ENCODE assay signal across 7 mouse cellular contexts in the genomic region with DNA sequence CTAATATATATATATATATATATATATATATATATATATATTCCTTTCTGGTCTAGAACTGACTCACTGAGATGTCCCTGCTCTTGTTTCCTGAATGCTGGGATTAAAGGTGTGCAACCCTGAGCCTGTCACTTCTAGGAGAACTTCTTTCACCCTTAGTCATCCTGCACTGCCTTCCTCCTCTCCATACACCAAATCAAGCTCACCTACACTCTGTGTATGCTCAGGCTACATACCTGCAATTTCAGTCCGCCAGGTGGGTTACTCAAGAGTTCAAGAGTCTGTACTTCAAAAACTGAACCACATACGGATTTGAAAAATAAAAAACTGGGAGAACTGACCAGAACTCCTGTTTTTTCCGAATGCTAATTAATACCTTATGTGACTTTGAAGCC. TPM values are rescaled to one million over a fixed set of nuclear protein-coding genes. Genes with fewer than 3 reads are reported as not detected.
DNase-seq lines count a peak whose midpoint lies in the region; ATAC-seq and TF ChIP-seq lines count a peak whose summit lies in the region.

No protein-coding gene starts in this region.

- 23% methylated on average over 3 of the region's 3 CpGs for WGBS in lung, embryonic 14.5 days
- WGBS in forebrain, embryonic 12.5 days = 35% methylated on average over 3 of the region's 3 CpGs
- 23% methylated on average over 3 of the region's 3 CpGs for WGBS in limb, embryonic 11.5 days
- WGBS in olfactory bulb, adult 2 months = 27% methylated on average over 3 of the region's 3 CpGs

- no peak overlapping the region; the same call in 1 of the 2 replicates for H3K27ac ChIP-seq in lung, embryonic 14.5 days (ENCODE audit: low read depth)
- H3K27ac ChIP-seq in forebrain, embryonic 12.5 days = no peak overlapping the region
- H3K27ac ChIP-seq in limb, embryonic 11.5 days (replicated peaks; ENCODE audit: low read depth, low read length) = no peak overlapping the region
- H3K27ac ChIP-seq in olfactory bulb, adult 2 months (ENCODE audit: insufficient read depth, low read depth, low read length) = no peak overlapping the region

- H3K4me2 ChIP-seq in lung, embryonic 14.5 days = peak overlapping the region; percentile 76
- H3K4me2 ChIP-seq in forebrain, embryonic 12.5 days = peak overlapping the region; percentile 61
- H3K4me2 ChIP-seq in limb, embryonic 11.5 days (ENCODE audit: low read depth, severe bottlenecking) = peak overlapping the region; percentile 62

- no peak for DNase-seq in lung, embryonic 14.5 days
- DNase-seq in lung, postnatal 25 days (ENCODE audit: low spot score) = no peak
- DNase-seq in limb, embryonic 11.5 days (ENCODE audit: low spot score) = no peak
- no peak for DNase-seq in thymus, postnatal 36 days
- no peak for DNase-seq in layer of hippocampus, adult 9-10 months (ENCODE audit: low spot score)

- no peak for TF ChIP-seq POLR2A in olfactory bulb, adult 2 months (IDR thresholded peaks at IDR 0.05; ENCODE audit: insufficient read depth, low read depth, low read length)

- H3K4me3 ChIP-seq in lung, embryonic 14.5 days (ENCODE audit: low read depth, low read length) = peak overlapping the region; percentile 89
- peak overlapping the region; percentile 85 for H3K4me3 ChIP-seq in forebrain, embryonic 12.5 days (replicated peaks)
- peak overlapping the region; percentile 74 for H3K4me3 ChIP-seq in limb, embryonic 11.5 days (ENCODE audit: low read depth, low read length)
- peak overlapping the region; percentile 61 for H3K4me3 ChIP-seq in olfactory bulb, adult 2 months (ENCODE audit: insufficient read depth, low read depth, low read length)

- TF ChIP-seq CTCF in lung, embryonic 14.5 days (IDR thresholded peaks at IDR 0.05; ENCODE audit: low read depth) = no peak
- no peak for TF ChIP-seq CTCF in olfactory bulb, adult 2 months (IDR thresholded peaks at IDR 0.05; ENCODE audit: insufficient read depth, low read depth, low read length)

- H3K4me1 ChIP-seq in lung, embryonic 14.5 days (ENCODE audit: insufficient read depth) = no peaks in the 10 kb centered on the region
- peaks cover 6% of the 10 kb centered on the region for H3K4me1 ChIP-seq in forebrain, embryonic 12.5 days
- H3K4me1 ChIP-seq in limb, embryonic 11.5 days (ENCODE audit: control insufficient read depth, insufficient read depth, low read length) = no peaks in the 10 kb centered on the region
- H3K4me1 ChIP-seq in olfactory bulb, adult 2 months (ENCODE audit: control insufficient read depth, insufficient read depth, low read length) = no peaks in the 10 kb centered on the region

- H3K9me3 ChIP-seq in lung, embryonic 14.5 days (ENCODE audit: low read depth, low read length) = no peaks in the 10 kb centered on the region
- H3K9me3 ChIP-seq in forebrain, embryonic 12.5 days = no peaks in the 10 kb centered on the region
- H3K9me3 ChIP-seq in limb, embryonic 11.5 days (ENCODE audit: control insufficient read depth, low read length) = no peaks in the 10 kb centered on the region

- H3K9ac ChIP-seq in lung, embryonic 14.5 days = peak overlapping the region; percentile 85
- H3K9ac ChIP-seq in forebrain, embryonic 12.5 days = peak overlapping the region; percentile 79
- H3K9ac ChIP-seq in limb, embryonic 11.5 days (ENCODE audit: low read length) = no peak overlapping the region; the same call in 1 of the 2 replicates

- ATAC-seq in lung, embryonic 14.5 days (ENCODE audit: insufficient read depth) = peak; percentile 48; the same call in 1 of the 2 replicates
- ATAC-seq in forebrain, embryonic 12.5 days (ENCODE audit: low FRiP score) = peak; percentile 39; the same call in 1 of the 2 replicates
- peak; percentile 49; the same call in 1 of the 2 replicates for ATAC-seq in limb, embryonic 11.5 days (ENCODE audit: insufficient number of reproducible peaks, low FRiP score, low TSS enrichment, low read depth)

- peaks cover 39% of the 10 kb centered on the region for H3K36me3 ChIP-seq in lung, embryonic 14.5 days (ENCODE audit: insufficient read depth)
- peaks cover 37% of the 10 kb centered on the region for H3K36me3 ChIP-seq in forebrain, embryonic 12.5 days (replicated peaks)
- H3K36me3 ChIP-seq in limb, embryonic 11.5 days (ENCODE audit: control insufficient read depth, insufficient read depth, low read length) = peaks cover 11% of the 10 kb centered on the region

- H3K27me3 ChIP-seq in lung, embryonic 14.5 days (ENCODE audit: insufficient read depth, low read length) = no peaks in the 10 kb centered on the region
- no peaks in the 10 kb centered on the region for H3K27me3 ChIP-seq in forebrain, embryonic 12.5 days
- no peaks in the 10 kb centered on the region for H3K27me3 ChIP-seq in limb, embryonic 11.5 days (ENCODE audit: control insufficient read depth, insufficient read depth, low read length)

RNA-seq across cellular contexts. Expression of gene 2510002D24Rik, which starts 0.3 kb away (rescaled TPM):
- polyA plus RNA-seq in lung, embryonic 14.5 days (2014; fragmentation: Nextera tagmentation; extraction: Ambion mirVana) = 27.5 and 30.9 TPM in 2 replicates
- polyA plus RNA-seq in forebrain, embryonic 12.5 days (2016; fragmentation: Nextera tagmentation; extraction: Ambion mirVana) = 19.5 and 28.7 TPM in 2 replicates
- 28.4 and 31.4 TPM in 2 replicates for polyA plus RNA-seq in limb, embryonic 11.5 days (2014; fragmentation: Nextera tagmentation; extraction: Ambion mirVana)
- polyA plus RNA-seq in olfactory bulb, adult 2 months (2012; ENCODE audit: insufficient read depth, insufficient read length, low replicate concordance, missing spikeins) = not detected in 2 replicates

RNA-seq across cellular contexts. Expression of gene Gm28539, which starts 0.3 kb away (rescaled TPM):
- polyA plus RNA-seq in lung, embryonic 14.5 days (2014; fragmentation: Nextera tagmentation; extraction: Ambion mirVana) = not detected in 2 replicates
- not detected in 2 replicates for polyA plus RNA-seq in forebrain, embryonic 12.5 days (2016; fragmentation: Nextera tagmentation; extraction: Ambion mirVana)
- polyA plus RNA-seq in limb, embryonic 11.5 days (2014; fragmentation: Nextera tagmentation; extraction: Ambion mirVana) = not detected in 2 replicates
- not detected in 2 replicates for polyA plus RNA-seq in olfactory bulb, adult 2 months (2012; ENCODE audit: insufficient read depth, insufficient read length, low replicate concordance, missing spikeins)

RNA-seq across cellular contexts. Expression of gene Cdc45, which starts 24.3 kb away (rescaled TPM):
- polyA plus RNA-seq in lung, embryonic 14.5 days (2014; fragmentation: Nextera tagmentation; extraction: Ambion mirVana) = 64.0 and 67.3 TPM in 2 replicates
- 56.6 and 57.2 TPM in 2 replicates for polyA plus RNA-seq in forebrain, embryonic 12.5 days (2016; fragmentation: Nextera tagmentation; extraction: Ambion mirVana)
- polyA plus RNA-seq in limb, embryonic 11.5 days (2014; fragmentation: Nextera tagmentation; extraction: Ambion mirVana) = 81.6 and 86.3 TPM in 2 replicates
- polyA plus RNA-seq in olfactory bulb, adult 2 months (2012; ENCODE audit: insufficient read depth, insufficient read length, low replicate concordance, missing spikeins) = not detected in 2 replicates

RNA-seq across cellular contexts. Expression of gene Ufd1, which starts 24.5 kb away (rescaled TPM):
- 77.6 and 84.5 TPM in 2 replicates for polyA plus RNA-seq in lung, embryonic 14.5 days (2014; fragmentation: Nextera tagmentation; extraction: Ambion mirVana)
- polyA plus RNA-seq in forebrain, embryonic 12.5 days (2016; fragmentation: Nextera tagmentation; extraction: Ambion mirVana) = 111 and 113 TPM in 2 replicates
- 96.5 and 106 TPM in 2 replicates for polyA plus RNA-seq in limb, embryonic 11.5 days (2014; fragmentation: Nextera tagmentation; extraction: Ambion mirVana)
- 154 TPM in 1 of 2 replicates, not detected in the other for polyA plus RNA-seq in olfactory bulb, adult 2 months (2012; ENCODE audit: insufficient read depth, insufficient read length, low replicate concordance, missing spikeins)

RNA-seq across cellular contexts. Expression of gene Mrpl40, which starts 40.6 kb away (rescaled TPM):
- polyA plus RNA-seq in lung, embryonic 14.5 days (2014; fragmentation: Nextera tagmentation; extraction: Ambion mirVana) = 81.8 and 82.6 TPM in 2 replicates
- 83.6 and 93.9 TPM in 2 replicates for polyA plus RNA-seq in forebrain, embryonic 12.5 days (2016; fragmentation: Nextera tagmentation; extraction: Ambion mirVana)
- 101 and 102 TPM in 2 replicates for polyA plus RNA-seq in limb, embryonic 11.5 days (2014; fragmentation: Nextera tagmentation; extraction: Ambion mirVana)
- polyA plus RNA-seq in olfactory bulb, adult 2 months (2012; ENCODE audit: insufficient read depth, insufficient read length, low replicate concordance, missing spikeins) = not detected in 2 replicates

Comparison
In these comparisons a context has a peak if more than half of its experiments do, and no peak if none do; other contexts are left out.
1. RNA of gene 2510002D24Rik, which starts 0.3 kb away (polyA plus RNA-seq): 28.4 to 31.4 TPM in limb, embryonic 11.5 days, 27.5 to 30.9 TPM in lung, embryonic 14.5 days and 19.5 to 28.7 TPM in forebrain, embryonic 12.5 days; not detected in olfactory bulb, adult 2 months; every median in the first group is over 10 times any median in the second.
2. RNA of gene Cdc45, which starts 24.3 kb away (polyA plus RNA-seq): 81.6 to 86.3 TPM in limb, embryonic 11.5 days, 64.0 to 67.3 TPM in lung, embryonic 14.5 days and 56.6 to 57.2 TPM in forebrain, embryonic 12.5 days; not detected in olfactory bulb, adult 2 months; every median in the first group is over 10 times any median in the second.
3. Peak in every context shown above with its lines, with median percentiles within 50 percentile points of each other: ATAC-seq, H3K4me2 ChIP-seq and H3K4me3 ChIP-seq.